Mouse (Mus musculus): Measurements from ENCODE around the gene Zfp831.

The Zfp831 gene

GRCm38 (mm10) chr2:174643448-174644144, at the start of gene Zfp831:
Gene Zfp831, plus strand, starts transcription at chr2:174643534.
- no peak for DNase-seq (ENCODE audit: low spot score)

GRCm38 (mm10) chr2:174594965-174595364, 48.4 kb upstream of the Zfp831 start:
- DNase-seq (ENCODE audit: low spot score) = peak; percentile 33

GRCm38 (mm10) chr2:174595611-174596010, 47.7 kb upstream of the Zfp831 start:
- no peak for DNase-seq (ENCODE audit: low spot score)

GRCm38 (mm10) chr2:174596457-174596856, 46.9 kb upstream of the Zfp831 start:
- DNase-seq (ENCODE audit: low spot score) = no peak

- no peak for DNase-seq (ENCODE audit: low spot score)
Observed at GRCm38 (mm10) chr2:174598451-174598850, 44.9 kb upstream of the Zfp831 start.

- DNase-seq (ENCODE audit: low spot score) = no peak
Observed at GRCm38 (mm10) chr2:174599071-174599635, 44.2 kb upstream of the Zfp831 start.

- no peak for DNase-seq (ENCODE audit: low spot score)
Observed at GRCm38 (mm10) chr2:174599853-174600271, 43.5 kb upstream of the Zfp831 start.

GRCm38 (mm10) chr2:174601938-174602685, 41.2 kb upstream of the Zfp831 start:
- peak; percentile 37 for DNase-seq (ENCODE audit: low spot score)

GRCm38 (mm10) chr2:174603321-174603720, 40.0 kb upstream of the Zfp831 start:
- DNase-seq (ENCODE audit: low spot score) = no peak

GRCm38 (mm10) chr2:174605020-174605419, 38.3 kb upstream of the Zfp831 start:
- no peak for DNase-seq (ENCODE audit: low spot score)

- no peak for DNase-seq (ENCODE audit: low spot score)
Observed at GRCm38 (mm10) chr2:174605442-174606087, 37.8 kb upstream of the Zfp831 start.

- no peak for DNase-seq (ENCODE audit: low spot score)
Observed at GRCm38 (mm10) chr2:174606376-174606775, 37.0 kb upstream of the Zfp831 start.

GRCm38 (mm10) chr2:174609892-174610291, 33.4 kb upstream of the Zfp831 start:
- DNase-seq (ENCODE audit: low spot score) = no peak

- no peak for DNase-seq (ENCODE audit: low spot score)
Observed at GRCm38 (mm10) chr2:174612386-174613063, 30.8 kb upstream of the Zfp831 start.

GRCm38 (mm10) chr2:174613221-174613620, 30.1 kb upstream of the Zfp831 start:
- no peak for DNase-seq (ENCODE audit: low spot score)

- DNase-seq (ENCODE audit: low spot score) = no peak
Observed at GRCm38 (mm10) chr2:174613921-174614441, 29.4 kb upstream of the Zfp831 start.

GRCm38 (mm10) chr2:174621881-174622280, 21.5 kb upstream of the Zfp831 start:
- no peak for DNase-seq (ENCODE audit: low spot score)

GRCm38 (mm10) chr2:174624430-174624829, 18.9 kb upstream of the Zfp831 start:
- DNase-seq (ENCODE audit: low spot score) = no peak

GRCm38 (mm10) chr2:174627021-174627420, 16.3 kb upstream of the Zfp831 start:
- no peak for DNase-seq (ENCODE audit: low spot score)

- DNase-seq (ENCODE audit: low spot score) = no peak
Observed at GRCm38 (mm10) chr2:174629299-174629850, 14.0 kb upstream of the Zfp831 start.

- DNase-seq (ENCODE audit: low spot score) = no peak
Observed at GRCm38 (mm10) chr2:174636750-174637149, 6.6 kb upstream of the Zfp831 start.
